Comparison of ENCODE assay signal across 52 mouse cellular contexts in the genomic region with DNA sequence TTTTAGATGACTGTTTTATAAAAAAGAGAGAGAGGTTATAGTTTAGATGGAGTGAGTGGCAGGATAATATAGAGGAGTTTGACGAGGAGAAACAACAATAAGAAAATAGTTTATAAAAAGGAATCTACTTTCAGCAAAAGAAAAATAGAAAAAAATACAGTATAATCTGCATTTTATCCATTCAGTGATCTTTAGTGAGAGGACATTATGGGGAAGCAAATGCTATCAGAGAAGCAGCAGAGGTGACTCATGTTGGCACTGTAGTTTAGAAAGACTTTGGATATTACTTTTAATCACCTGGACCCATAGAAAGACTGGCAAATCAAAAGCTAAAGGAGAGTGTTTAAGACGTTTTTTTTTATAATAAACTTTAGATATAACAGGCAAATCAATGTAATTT. TPM values are rescaled to one million over a fixed set of nuclear protein-coding genes. Genes with fewer than 3 reads are reported as not detected.
"Had no signal": no experiment of that assay in that cellular context is flagged by ENCODE, and none has a peak within 500 bp of the region (broad histone marks: within the 10 kb centered on the region; RNA-seq: fewer than 3 reads in every experiment).

No protein-coding gene starts in this region.

- H3K9me3 ChIP-seq: heart, embryonic 10.5 days; heart, embryonic 12.5 days; heart, embryonic 13.5 days; heart, embryonic 15.5 days; hindbrain, embryonic 10.5 days; hindbrain, embryonic 12.5 days; hindbrain, embryonic 13.5 days; hindbrain, embryonic 15.5 days; intestine, embryonic 15.5 days; kidney, embryonic 15.5 days had no signal

- H3K4me1 ChIP-seq: heart, embryonic 10.5 days; heart, embryonic 12.5 days; heart, embryonic 13.5 days; heart, embryonic 15.5 days; hindbrain, embryonic 10.5 days; hindbrain, embryonic 12.5 days; hindbrain, embryonic 13.5 days; hindbrain, embryonic 15.5 days; intestine, embryonic 15.5 days; kidney, embryonic 15.5 days had no signal

- H3K27me3 ChIP-seq: heart, embryonic 12.5 days; heart, embryonic 13.5 days; heart, embryonic 15.5 days; hindbrain, embryonic 12.5 days; hindbrain, embryonic 13.5 days; hindbrain, embryonic 15.5 days; intestine, embryonic 15.5 days; kidney, embryonic 15.5 days had no signal

- H3K4me3 ChIP-seq: heart, embryonic 10.5 days; heart, embryonic 12.5 days; heart, embryonic 13.5 days; heart, embryonic 15.5 days; hindbrain, embryonic 10.5 days; hindbrain, embryonic 12.5 days; hindbrain, embryonic 13.5 days; hindbrain, embryonic 15.5 days; intestine, embryonic 15.5 days; kidney, embryonic 15.5 days; layer of hippocampus, adult 2 months; left cerebral cortex, adult 2 months had no signal

- H3K9ac ChIP-seq: heart, embryonic 12.5 days; heart, embryonic 13.5 days; heart, embryonic 15.5 days; hindbrain, embryonic 12.5 days; hindbrain, embryonic 13.5 days; hindbrain, embryonic 14.5 days; hindbrain, embryonic 15.5 days; intestine, embryonic 15.5 days; kidney, embryonic 15.5 days had no signal

- H3K36me3 ChIP-seq: heart, embryonic 10.5 days; heart, embryonic 12.5 days; heart, embryonic 13.5 days; heart, embryonic 15.5 days; hindbrain, embryonic 10.5 days; hindbrain, embryonic 12.5 days; hindbrain, embryonic 13.5 days; hindbrain, embryonic 15.5 days; intestine, embryonic 15.5 days; kidney, embryonic 15.5 days had no signal

- H3K27ac ChIP-seq: heart, embryonic 10.5 days; heart, embryonic 13.5 days; heart, embryonic 15.5 days; hindbrain, embryonic 10.5 days; hindbrain, embryonic 12.5 days; hindbrain, embryonic 13.5 days; hindbrain, embryonic 14.5 days; hindbrain, embryonic 15.5 days; hindbrain, postnatal 0 days; intestine, embryonic 15.5 days; kidney, embryonic 15.5 days; kidney, postnatal 0 days; layer of hippocampus, adult 2 months; left cerebral cortex, adult 2 months had no signal

- DNase-seq: heart, postnatal 10 days; heart, postnatal 14 days; heart, postnatal 36 days; heart, postnatal 4 days; kidney, adult 11 months; kidney, adult 18-20 months; kidney, adult 2 months; kidney, adult 9 months; kidney, postnatal 10 days; kidney, postnatal 14 days; kidney, postnatal 25 days; kidney, postnatal 36 days; kidney, postnatal 4 days; layer of hippocampus, adult 9-11 months; layer of hippocampus, postnatal 36 days had no signal

RNA-seq across cellular contexts. Expression of a gene that starts 17.0 kb away (rescaled TPM):
- total RNA-seq: heart, postnatal 10 days; heart, postnatal 14 days; heart, postnatal 25 days; heart, postnatal 36 days; heart, postnatal 4 days; hematopoietic stem cell, adult 5-6 weeks; hindbrain, postnatal 0 days; layer of hippocampus, adult 18-20 months; layer of hippocampus, adult 2 months; layer of hippocampus, adult 8-10 months; layer of hippocampus, postnatal 10 days; layer of hippocampus, postnatal 14 days; layer of hippocampus, postnatal 25 days; layer of hippocampus, postnatal 36 days; left cerebral cortex, adult 18-20 months; left cerebral cortex, adult 2 months; left cerebral cortex, adult 8-10 months had no signal
- polyA plus RNA-seq: heart, embryonic 10.5 days; heart, embryonic 11.5 days; heart, embryonic 12.5 days; heart, embryonic 13.5 days; heart, embryonic 14.5 days; heart, embryonic 15.5 days; heart, embryonic 16.5 days; heart, postnatal 0 days; hindbrain, embryonic 10.5 days; hindbrain, embryonic 11.5 days; hindbrain, embryonic 12.5 days; hindbrain, embryonic 13.5 days; hindbrain, embryonic 14.5 days; hindbrain, embryonic 15.5 days; hindbrain, embryonic 16.5 days; hindbrain, postnatal 0 days; inflammation-experienced regulatory T-cells, adult 6 months; intestine, embryonic 14.5 days; intestine, embryonic 15.5 days; intestine, embryonic 16.5 days; intestine, postnatal 0 days; kidney, adult 2 months; kidney, embryonic 14.5 days; kidney, embryonic 15.5 days; kidney, embryonic 16.5 days; kidney, postnatal 0 days; large intestine, adult 2 months had no signal
